Mouse (Mus musculus) heart, embryonic 16.5 days (tissue): ENCODE data around the gene Rbm24. TPM values are rescaled to one million over a fixed set of nuclear protein-coding genes. Genes with fewer than 3 reads are reported as not detected.

Source experiments
- ATAC-seq: fragments of 200-750 bp; cut with Nextera tagmentation; replicated peaks from 2 replicates; pipeline ENCODE4 v1.8.0; 2017; ENCODE audit warnings: moderate number of reproducible peaks; ENCODE audit not compliant: insufficient read depth, low FRiP score; ENCODE audit errors: extremely low read depth
- H3K27ac ChIP-seq: fragments of 300-500 bp; sonication (generic); 2 replicates; pipeline ENCODE4 v1.5.1; 2014; ENCODE audit warnings: mild to moderate bottlenecking, low read length, control low read depth, moderate library complexity
- H3K27me3 ChIP-seq: fragments of 300-500 bp; sonication (generic); 2 replicates; pipeline ENCODE4 v1.6.1; 2014; ENCODE audit warnings: low read length, mixed read lengths; ENCODE audit not compliant: control insufficient read depth, insufficient read depth
- H3K36me3 ChIP-seq: fragments of 300-500 bp; sonication (generic); 2 replicates; pipeline ENCODE4 v1.6.1; 2014; ENCODE audit not compliant: control insufficient read depth, insufficient read depth
- H3K4me1 ChIP-seq: fragments of 300-500 bp; sonication (generic); 2 replicates; pipeline ENCODE4 v1.6.1; 2014; ENCODE audit warnings: low read length, mixed read lengths; ENCODE audit not compliant: control insufficient read depth, insufficient read depth
- H3K4me2 ChIP-seq: fragments of 300-500 bp; sonication (generic); 2 replicates; pipeline ENCODE4 v1.6.1; 2014; ENCODE audit warnings: low read depth, mild to moderate bottlenecking, control low read depth, low read length
- H3K4me3 ChIP-seq: fragments of 300-500 bp; sonication (generic); 2 replicates; pipeline ENCODE4 v1.5.1; 2014; ENCODE audit warnings: mild to moderate bottlenecking, control low read depth, low read length
- H3K9ac ChIP-seq: fragments of 300-500 bp; sonication (generic); 2 replicates; pipeline ENCODE4 v1.6.1; 2014; ENCODE audit warnings: low read length, control low read depth
- H3K9me3 ChIP-seq: fragments of 300-500 bp; sonication (generic); replicated peaks from 2 replicates; pipeline ENCODE4 v1.6.1; 2016; ENCODE audit warnings: low read length; ENCODE audit not compliant: control insufficient read depth
- WGBS: fragments of 180-500 bp; shearing (Covaris S2); extraction: QIAGEN DNeasy Blood & Tissue Kit; methylation state at CpG from one replicate; pipeline ENCODE4 v1.1.7; 2014; 5-methylcytosine and 5-hydroxymethylcytosine counted together
- polyA plus RNA-seq: library from polyadenylated mRNA; unstranded; fragments of >200 nt; fragmentation: Nextera tagmentation; extraction: Ambion mirVana; gene quantifications from 2 replicates; pipeline ENCODE4 v1.2.1, GENCODE M21; 2015

Rbm24 gene
- polyA plus RNA-seq, 1 experiment from 2014 or later: 53.4 TPM

GRCm38 (mm10) chr13:46449955-46450354, 31.7 kb downstream of the Rbm24 start:
- ATAC-seq: no peak
- no peak overlapping the region for H3K4me2 ChIP-seq
- no peaks in the 10 kb centered on the region for H3K9me3 ChIP-seq
- 80% methylated on average over 4 of the region's 4 CpGs for WGBS
- no peaks in the 10 kb centered on the region for H3K27me3 ChIP-seq
- H3K36me3 ChIP-seq: no peaks in the 10 kb centered on the region
- H3K9ac ChIP-seq: no peak overlapping the region
- H3K27ac ChIP-seq: no peak overlapping the region
- no peak overlapping the region for H3K4me3 ChIP-seq
- H3K4me1 ChIP-seq: peaks cover 6% of the 10 kb centered on the region

GRCm38 (mm10) chr13:46450623-46451022, 32.4 kb downstream of the Rbm24 start:
- no peak for ATAC-seq
- Histone ChIP-seq H3K4me2 (no peak overlapping the region), H3K4me1 (peaks cover 6% of the 10 kb centered on the region), H3K36me3 (no peaks in the 10 kb centered on the region), H3K27ac (no peak overlapping the region), H3K9ac (no peak overlapping the region), H3K4me3 (no peak overlapping the region), H3K27me3 (no peaks in the 10 kb centered on the region), H3K9me3 (no peaks in the 10 kb centered on the region)
- 75% methylated on average over 7 of the region's 7 CpGs for WGBS

GRCm38 (mm10) chr13:46451548-46451947, 33.3 kb downstream of the Rbm24 start:
- H3K27me3 ChIP-seq: no peaks in the 10 kb centered on the region
- H3K27ac ChIP-seq: no peak overlapping the region
- H3K4me3 ChIP-seq: no peak overlapping the region
- WGBS: 68% methylated on average over 3 of the region's 3 CpGs
- H3K4me1 ChIP-seq: peaks cover 6% of the 10 kb centered on the region
- ATAC-seq: no peak
- no peaks in the 10 kb centered on the region for H3K36me3 ChIP-seq
- H3K4me2 ChIP-seq: no peak overlapping the region
- no peaks in the 10 kb centered on the region for H3K9me3 ChIP-seq
- no peak overlapping the region for H3K9ac ChIP-seq

GRCm38 (mm10) chr13:46459546-46459945, 41.3 kb downstream of the Rbm24 start:
- Histone ChIP-seq H3K4me1 (no peaks in the 10 kb centered on the region), H3K27ac (no peak overlapping the region), H3K4me2 (no peak overlapping the region), H3K9me3 (no peaks in the 10 kb centered on the region), H3K4me3 (no peak overlapping the region), H3K27me3 (no peaks in the 10 kb centered on the region), H3K9ac (no peak overlapping the region), H3K36me3 (no peaks in the 10 kb centered on the region)
- WGBS: 91% methylated on average over 10 of the region's 10 CpGs
- no peak for ATAC-seq

GRCm38 (mm10) chr13:46462280-46462679, 44.0 kb downstream of the Rbm24 start:
- no peak overlapping the region for H3K9ac ChIP-seq
- no peak overlapping the region for H3K4me2 ChIP-seq
- WGBS: 84% methylated on average over 4 of the region's 4 CpGs
- H3K4me3 ChIP-seq: no peak overlapping the region
- H3K9me3 ChIP-seq: no peaks in the 10 kb centered on the region
- H3K4me1 ChIP-seq: no peaks in the 10 kb centered on the region
- no peaks in the 10 kb centered on the region for H3K27me3 ChIP-seq
- no peak for ATAC-seq
- no peaks in the 10 kb centered on the region for H3K36me3 ChIP-seq
- H3K27ac ChIP-seq: no peak overlapping the region

- H3K9me3 ChIP-seq: no peaks in the 10 kb centered on the region
- 60% methylated on average over 3 of the region's 3 CpGs for WGBS
- H3K9ac ChIP-seq: no peak overlapping the region
- no peak for ATAC-seq
- H3K4me1 ChIP-seq: no peaks in the 10 kb centered on the region
- H3K27me3 ChIP-seq: no peaks in the 10 kb centered on the region
- H3K27ac ChIP-seq: no peak overlapping the region
- no peaks in the 10 kb centered on the region for H3K36me3 ChIP-seq
- H3K4me3 ChIP-seq: no peak overlapping the region
- H3K4me2 ChIP-seq: no peak overlapping the region
These were observed 45.5 kb downstream of the Rbm24 start for GRCm38 (mm10) chr13:46463764-46464163.

GRCm38 (mm10) chr13:46468251-46468650, 50.0 kb downstream of the Rbm24 start:
- Histone ChIP-seq H3K4me1 (no peaks in the 10 kb centered on the region), H3K4me2 (no peak overlapping the region), H3K9me3 (no peaks in the 10 kb centered on the region), H3K4me3 (no peak overlapping the region), H3K27ac (no peak overlapping the region), H3K9ac (no peak overlapping the region), H3K27me3 (no peaks in the 10 kb centered on the region), H3K36me3 (no peaks in the 10 kb centered on the region)
- ATAC-seq: no peak
- 47% methylated on average over 8 of the region's 8 CpGs for WGBS

GRCm38 (mm10) chr13:46469536-46469935, 51.3 kb downstream of the Rbm24 start:
- 87% methylated on average over 2 of the region's 2 CpGs for WGBS
- H3K9ac ChIP-seq: no peak overlapping the region

More at GRCm38 (mm10) chr13:46469536-46469935, 51.3 kb downstream of the Rbm24 start:
- no peak for ATAC-seq
- Histone ChIP-seq H3K4me3 (no peak overlapping the region), H3K27ac (no peak overlapping the region), H3K4me1 (no peaks in the 10 kb centered on the region), H3K4me2 (no peak overlapping the region), H3K36me3 (no peaks in the 10 kb centered on the region), H3K9me3 (no peaks in the 10 kb centered on the region), H3K27me3 (no peaks in the 10 kb centered on the region)
